Mouse (Mus musculus) midbrain, embryonic 13.5 days (tissue): ENCODE data around the gene Hnrnpa3. TPM values are rescaled to one million over a fixed set of nuclear protein-coding genes. Genes with fewer than 3 reads are reported as not detected.

Experiments used
- ATAC-seq: fragments of 200-750 bp; cut with Nextera tagmentation; 2 replicates; pipeline ENCODE4 v1.8.0; 2017; ENCODE audit warnings: mild to moderate bottlenecking, moderate TSS enrichment, moderate library complexity
- H3K27ac ChIP-seq: fragments of 300-500 bp; sonication (generic); 2 replicates; pipeline ENCODE4 v1.5.1; 2015; ENCODE audit warnings: inconsistent platforms, mild to moderate bottlenecking, moderate library complexity
- H3K27me3 ChIP-seq: fragments of 300-500 bp; sonication (generic); 2 replicates; pipeline ENCODE4 v1.6.1; 2015; ENCODE audit warnings: mild to moderate bottlenecking, inconsistent platforms
- H3K36me3 ChIP-seq: fragments of 300-500 bp; sonication (generic); 2 replicates; pipeline ENCODE4 v1.6.1; 2015; ENCODE audit warnings: mild to moderate bottlenecking, inconsistent platforms
- H3K4me1 ChIP-seq: fragments of 300-500 bp; sonication (generic); replicated peaks from 2 replicates; pipeline ENCODE4 v1.6.1; 2015; ENCODE audit warnings: inconsistent platforms
- H3K4me2 ChIP-seq: fragments of 300-500 bp; sonication (generic); replicated peaks from 2 replicates; pipeline ENCODE4 v1.6.1; 2015; ENCODE audit warnings: moderate library complexity, mild to moderate bottlenecking, inconsistent platforms
- H3K4me3 ChIP-seq: fragments of 300-500 bp; sonication (generic); replicated peaks from 2 replicates; pipeline ENCODE4 v1.5.1; 2015; ENCODE audit warnings: mild to moderate bottlenecking, inconsistent platforms
- H3K9ac ChIP-seq: fragments of 300-500 bp; sonication (generic); replicated peaks from 2 replicates; pipeline ENCODE4 v1.6.1; 2015; ENCODE audit warnings: mild to moderate bottlenecking, inconsistent platforms
- H3K9me3 ChIP-seq: fragments of 300-500 bp; sonication (generic); 2 replicates; pipeline ENCODE4 v1.6.1; 2016; ENCODE audit warnings: mild to moderate bottlenecking, inconsistent platforms
- WGBS: fragments of 180-500 bp; shearing (Covaris S2); methylation state at CpG from one replicate; pipeline ENCODE4 v1.1.7; 2015; 5-methylcytosine and 5-hydroxymethylcytosine counted together
- polyA plus RNA-seq: library from polyadenylated mRNA; unstranded; fragments of >200 nt; fragmentation: Nextera tagmentation; extraction: Ambion mirVana; gene quantifications from 2 replicates; pipeline ENCODE4 v1.2.1, GENCODE M21; 2015

The Hnrnpa3 gene
- polyA plus RNA-seq, 1 experiment from 2014 or later, result 291 TPM

- peak overlapping the region; percentile 93 for H3K9ac ChIP-seq
- H3K36me3 ChIP-seq, result peaks cover 28% of the 10 kb centered on the region
- no peaks in the 10 kb centered on the region for H3K27me3 ChIP-seq
- ATAC-seq, result no peak
- H3K4me2 ChIP-seq, result peak overlapping the region; percentile 82
- H3K4me3 ChIP-seq, result peak overlapping the region; percentile 93
- H3K27ac ChIP-seq, result no peak overlapping the region
- WGBS, result 38% methylated on average over 2 of the region's 2 CpGs
- H3K4me1 ChIP-seq, result peaks cover 27% of the 10 kb centered on the region
- no peaks in the 10 kb centered on the region for H3K9me3 ChIP-seq
Measured at GRCm38 (mm10) chr2:75661106-75661505, 2.0 kb downstream of the Hnrnpa3 start.

- Histone ChIP-seq H3K4me3 (no peak overlapping the region), H3K4me1 (no peaks in the 10 kb centered on the region), H3K9me3 (no peaks in the 10 kb centered on the region), H3K9ac (no peak overlapping the region), H3K27me3 (no peaks in the 10 kb centered on the region), H3K4me2 (no peak overlapping the region), H3K27ac (no peak overlapping the region), H3K36me3 (peaks cover 8% of the 10 kb centered on the region; the same call in 1 of the 2 replicates)
- no peak for ATAC-seq
- WGBS, result 42% methylated on average over 14 of the region's 14 CpGs
Measured at GRCm38 (mm10) chr2:75669491-75670445, 10.7 kb downstream of the Hnrnpa3 start.

GRCm38 (mm10) chr2:75670446-75671336 lies 11.6 kb downstream of the Hnrnpa3 start:
- H3K4me2 ChIP-seq, result no peak overlapping the region
- no peak overlapping the region for H3K4me3 ChIP-seq
- no peaks in the 10 kb centered on the region for H3K9me3 ChIP-seq
- ATAC-seq, result no peak
- H3K27me3 ChIP-seq, result no peaks in the 10 kb centered on the region
- 87% methylated on average over 6 of the region's 6 CpGs for WGBS
- no peak overlapping the region for H3K27ac ChIP-seq
- H3K36me3 ChIP-seq, result 0 out of 2 replicates have a peak, but pooled peaks cover 3% of the 10 kb centered on the region
- no peak overlapping the region for H3K9ac ChIP-seq
- H3K4me1 ChIP-seq, result no peaks in the 10 kb centered on the region

GRCm38 (mm10) chr2:75671337-75671660 lies 12.2 kb downstream of the Hnrnpa3 start:
- no peaks in the 10 kb centered on the region for H3K27me3 ChIP-seq
- ATAC-seq, result no peak
- WGBS, result 87% methylated on average over 2 of the region's 2 CpGs

GRCm38 (mm10) chr2:75672561-75672960 lies 13.5 kb downstream of the Hnrnpa3 start:
- H3K27me3 ChIP-seq, result no peaks in the 10 kb centered on the region
- no peaks in the 10 kb centered on the region for H3K9me3 ChIP-seq
- 84% methylated on average over 3 of the region's 3 CpGs for WGBS
- no peak overlapping the region for H3K4me3 ChIP-seq
- peaks cover 12% of the 10 kb centered on the region; the same call in 1 of the 2 replicates for H3K36me3 ChIP-seq
- H3K27ac ChIP-seq, result no peak overlapping the region
- no peak overlapping the region for H3K9ac ChIP-seq
- ATAC-seq, result no peak
- H3K4me1 ChIP-seq, result no peaks in the 10 kb centered on the region
- H3K4me2 ChIP-seq, result no peak overlapping the region

More at GRCm38 (mm10) chr2:75671337-75671660, 12.2 kb downstream of the Hnrnpa3 start:
- no peak overlapping the region for H3K4me2 ChIP-seq
- 0 out of 2 replicates have a peak, but pooled peaks cover 5% of the 10 kb centered on the region for H3K36me3 ChIP-seq
- H3K9me3 ChIP-seq, result no peaks in the 10 kb centered on the region
- no peaks in the 10 kb centered on the region for H3K4me1 ChIP-seq
- no peak overlapping the region for H3K4me3 ChIP-seq
- no peak overlapping the region for H3K9ac ChIP-seq
- H3K27ac ChIP-seq, result no peak overlapping the region

- Histone ChIP-seq H3K27me3 (no peaks in the 10 kb centered on the region), H3K9ac (no peak overlapping the region), H3K9me3 (no peaks in the 10 kb centered on the region), H3K27ac (no peak overlapping the region; the same call in 1 of the 2 replicates), H3K4me3 (no peak overlapping the region), H3K36me3 (peaks cover 9% of the 10 kb centered on the region; the same call in 1 of the 2 replicates), H3K4me1 (no peaks in the 10 kb centered on the region), H3K4me2 (no peak overlapping the region)
- 76% methylated on average over 14 of the region's 14 CpGs for WGBS
- ATAC-seq, result no peak
Measured at GRCm38 (mm10) chr2:75676567-75676966, 17.5 kb downstream of the Hnrnpa3 start.

GRCm38 (mm10) chr2:75679947-75680346 lies 20.9 kb downstream of the Hnrnpa3 start:
- no peak overlapping the region for H3K4me3 ChIP-seq
- WGBS, result 91% methylated on average over 8 of the region's 8 CpGs
- no peak for ATAC-seq
- H3K36me3 ChIP-seq, result peaks cover 9% of the 10 kb centered on the region; the same call in 1 of the 2 replicates
- H3K27ac ChIP-seq, result no peak overlapping the region
- no peaks in the 10 kb centered on the region for H3K9me3 ChIP-seq
- no peak overlapping the region for H3K4me2 ChIP-seq
- H3K27me3 ChIP-seq, result no peaks in the 10 kb centered on the region
- H3K9ac ChIP-seq, result no peak overlapping the region
- H3K4me1 ChIP-seq, result no peaks in the 10 kb centered on the region

- no peak overlapping the region for H3K4me2 ChIP-seq
- no peak overlapping the region for H3K27ac ChIP-seq
- 74% methylated on average over 7 of the region's 7 CpGs for WGBS
Measured at GRCm38 (mm10) chr2:75681439-75681838, 22.4 kb downstream of the Hnrnpa3 start.

GRCm38 (mm10) chr2:75682978-75683709 lies 24.1 kb downstream of the Hnrnpa3 start:
- Histone ChIP-seq H3K4me2 (no peak overlapping the region), H3K36me3 (no peaks in the 10 kb centered on the region), H3K4me3 (no peak overlapping the region), H3K9me3 (no peaks in the 10 kb centered on the region), H3K4me1 (no peaks in the 10 kb centered on the region), H3K27ac (no peak overlapping the region), H3K27me3 (no peaks in the 10 kb centered on the region), H3K9ac (no peak overlapping the region)
- ATAC-seq, result no peak
- WGBS, result 82% methylated on average over 15 of the region's 15 CpGs

More at GRCm38 (mm10) chr2:75681439-75681838, 22.4 kb downstream of the Hnrnpa3 start:
- Histone ChIP-seq H3K4me1 (no peaks in the 10 kb centered on the region), H3K9ac (no peak overlapping the region), H3K4me3 (no peak overlapping the region), H3K9me3 (no peaks in the 10 kb centered on the region), H3K27me3 (no peaks in the 10 kb centered on the region), H3K36me3 (peaks cover 6% of the 10 kb centered on the region; the same call in 1 of the 2 replicates)
- no peak for ATAC-seq

- no peaks in the 10 kb centered on the region for H3K36me3 ChIP-seq
- no peak overlapping the region for H3K9ac ChIP-seq
- H3K4me3 ChIP-seq, result no peak overlapping the region
- no peak overlapping the region for H3K4me2 ChIP-seq
- no peaks in the 10 kb centered on the region for H3K4me1 ChIP-seq
- no peak for ATAC-seq
- H3K27ac ChIP-seq, result no peak overlapping the region
- H3K9me3 ChIP-seq, result no peaks in the 10 kb centered on the region
- no peaks in the 10 kb centered on the region for H3K27me3 ChIP-seq
- 82% methylated on average over 3 of the region's 3 CpGs for WGBS
Measured at GRCm38 (mm10) chr2:75684526-75684925, 25.5 kb downstream of the Hnrnpa3 start.

GRCm38 (mm10) chr2:75685458-75685861 lies 26.4 kb downstream of the Hnrnpa3 start:
- Histone ChIP-seq H3K36me3 (no peaks in the 10 kb centered on the region), H3K9ac (no peak overlapping the region), H3K4me2 (no peak overlapping the region), H3K9me3 (no peaks in the 10 kb centered on the region), H3K4me3 (no peak overlapping the region), H3K27ac (no peak overlapping the region), H3K4me1 (no peaks in the 10 kb centered on the region), H3K27me3 (no peaks in the 10 kb centered on the region)
- WGBS, result 89% methylated on average over 6 of the region's 6 CpGs
- no peak for ATAC-seq
